Mouse (Mus musculus) ES-E14 (cell line): ENCODE measurements around the gene Rrp15. TPM values are rescaled to one million over a fixed set of nuclear protein-coding genes. Genes with fewer than 3 reads are reported as not detected.

ENCODE experiments used
- DNase-seq: peaks from one replicate; pipeline ENCODE4 v3.0.0-alpha.2; 2013; ENCODE audit warnings: low read depth, low spot score
- H3K27ac ChIP-seq: 2 replicates; pipeline ENCODE4 v1.5.1; 2012; ENCODE audit warnings: low read depth, mild to moderate bottlenecking, low read length, moderate library complexity, mixed read lengths; ENCODE audit not compliant: poor library complexity, insufficient read depth, severe bottlenecking
- H3K36me3 ChIP-seq: 2 replicates; pipeline ENCODE4 v1.6.1; 2012; ENCODE audit warnings: mild to moderate bottlenecking, low read length, moderate library complexity, mixed read lengths; ENCODE audit not compliant: control insufficient read depth, poor library complexity, insufficient read depth, severe bottlenecking
- H3K4me1 ChIP-seq, 2 experiments: fragments of 150-350 bp in 1 of 2; sonication (generic) in 1 of 2; 2 replicates each; pipeline ENCODE4 v1.6.1; 2012; ENCODE audit warnings: low read length in 2 of 2, mild to moderate bottlenecking in 1 of 2, mixed read lengths in 1 of 2; ENCODE audit not compliant: control insufficient read depth in 2 of 2, insufficient read depth in 2 of 2, poor library complexity in 1 of 2
- H3K4me3 ChIP-seq, 2 experiments: fragments of 150-350 bp in 1 of 2; sonication (generic) in 1 of 2; 2 replicates each; pipeline ENCODE4 v1.5.1; 2012; ENCODE audit warnings: low read length in 2 of 2, low read depth in 1 of 2, mild to moderate bottlenecking in 1 of 2, mixed read lengths in 1 of 2; ENCODE audit not compliant: insufficient read depth in 1 of 2, poor library complexity in 1 of 2, severe bottlenecking in 1 of 2
- H3K9ac ChIP-seq: 2 replicates; pipeline ENCODE4 v1.6.1; 2012; ENCODE audit warnings: low read depth, mild to moderate bottlenecking, low read length, mixed read lengths; ENCODE audit not compliant: poor library complexity, insufficient read depth, severe bottlenecking
- H3K9me3 ChIP-seq: fragments of 150-350 bp; sonication (generic); 2 replicates; pipeline ENCODE4 v1.6.1; 2012; ENCODE audit warnings: low read depth, mild to moderate bottlenecking, low read length; ENCODE audit not compliant: control insufficient read depth, insufficient read depth
- CHD2 ChIP-seq: IDR thresholded peaks from 2 replicates; pipeline ENCODE4 v1.6.1; 2014; ENCODE audit warnings: mild to moderate bottlenecking, low read depth, low read length, inconsistent platforms
- HCFC1 ChIP-seq: IDR thresholded peaks from 2 replicates; pipeline ENCODE4 v1.6.1; 2012; ENCODE audit warnings: low read length, inconsistent platforms, borderline replicate concordance; ENCODE audit not compliant: insufficient read depth
- MAFK ChIP-seq: IDR thresholded peaks from 2 replicates; pipeline ENCODE4 v1.6.1; 2014; ENCODE audit warnings: mild to moderate bottlenecking, low read depth, low read length, inconsistent platforms; ENCODE audit not compliant: insufficient read depth
- ZC3H11A ChIP-seq: IDR thresholded peaks from 2 replicates; pipeline ENCODE4 v1.6.1; 2012; ENCODE audit warnings: low read depth, mild to moderate bottlenecking, inconsistent platforms, low read length, borderline replicate concordance
- ZNF384 ChIP-seq: IDR thresholded peaks from 2 replicates; pipeline ENCODE4 v1.6.1; 2012; ENCODE audit warnings: low read depth, low read length, inconsistent platforms
- in situ Hi-C, 2 experiments: fragments of 600-800 bp; cut with MboI; formaldehyde crosslinking; loops; one replicate each; pipeline ENCODE4 v1.15.1; 2025; ENCODE audit warnings: low sequenced_read_pairs in 2 of 2, inconsistent platforms in 1 of 2; ENCODE audit not compliant: unreplicated experiment in 2 of 2
- total RNA-seq: library from RNA; depleted of rRNA; stranded (reverse); fragments of 300-350 nt; gene quantifications from 2 replicates; pipeline ENCODE4 v1.2.3, GENCODE M21; 2012

The Rrp15 gene
- total RNA-seq, 1 experiment = 93.6 TPM

DNA sequence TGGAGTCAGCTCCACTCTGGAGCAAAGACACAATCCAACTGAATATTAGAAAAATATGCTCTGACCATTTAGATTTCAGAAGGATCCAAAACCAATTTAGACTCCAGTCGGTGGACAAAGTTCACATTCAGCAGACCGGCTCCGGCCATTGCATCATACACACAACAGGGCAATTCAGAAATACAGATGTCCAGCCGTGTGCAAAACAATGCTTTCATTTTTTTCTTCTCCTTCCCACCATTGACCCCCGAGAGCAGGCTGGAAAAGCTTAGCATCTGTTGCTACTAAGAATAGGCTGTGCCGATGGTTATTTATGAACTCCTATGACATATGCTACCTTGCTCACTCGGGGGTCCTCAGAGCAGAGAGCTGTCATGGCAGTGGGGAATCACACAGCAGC is 66.6 kb downstream of the Rrp15 start:
- no peak for DNase-seq
- Histone ChIP-seq H3K27ac (no peak overlapping the region), H3K9me3 (no peaks in the 10 kb centered on the region), H3K9ac (no peak overlapping the region), H3K36me3 (no peaks in the 10 kb centered on the region), H3K4me3 (no peak overlapping the region), H3K4me1 (no peaks in the 10 kb centered on the region)
- in situ Hi-C loops = no loop called here
- TF ChIP-seq CHD2 (no peak), MAFK (no peak), ZC3H11A (no peak), HCFC1 (no peak), ZNF384 (no peak)

DNA sequence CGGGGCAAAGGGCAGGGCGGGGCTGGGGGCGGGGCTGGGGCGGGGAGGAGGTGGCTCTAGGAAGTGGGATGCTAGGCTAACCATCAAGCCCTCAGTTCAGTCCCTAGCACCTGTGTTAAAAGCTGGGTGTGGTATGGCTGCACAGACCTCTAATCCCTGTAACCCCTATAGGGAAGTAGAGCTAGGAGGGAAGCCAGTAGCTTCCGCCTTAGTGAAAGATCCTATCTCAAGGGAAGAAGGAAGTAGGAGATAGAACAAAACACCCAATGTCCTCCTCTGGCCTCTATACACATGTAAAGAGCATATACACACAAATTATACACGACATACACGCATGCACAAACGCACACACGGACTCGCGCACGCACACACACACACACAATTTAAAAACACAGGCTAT is 71.5 kb downstream of the Rrp15 start:
- TF ChIP-seq ZNF384 (no peak), MAFK (no peak), HCFC1 (no peak), CHD2 (no peak), ZC3H11A (no peak)
- Histone ChIP-seq H3K9me3 (no peaks in the 10 kb centered on the region), H3K36me3 (no peaks in the 10 kb centered on the region), H3K4me1 (0 out of 4 replicates have a peak, but pooled peaks cover 0 to 2% of the 10 kb centered on the region in 2 experiments), H3K27ac (no peak overlapping the region), H3K4me3 (no peak overlapping the region), H3K9ac (no peak overlapping the region)
- in situ Hi-C loops = no loop called here
- no peak for DNase-seq

DNA sequence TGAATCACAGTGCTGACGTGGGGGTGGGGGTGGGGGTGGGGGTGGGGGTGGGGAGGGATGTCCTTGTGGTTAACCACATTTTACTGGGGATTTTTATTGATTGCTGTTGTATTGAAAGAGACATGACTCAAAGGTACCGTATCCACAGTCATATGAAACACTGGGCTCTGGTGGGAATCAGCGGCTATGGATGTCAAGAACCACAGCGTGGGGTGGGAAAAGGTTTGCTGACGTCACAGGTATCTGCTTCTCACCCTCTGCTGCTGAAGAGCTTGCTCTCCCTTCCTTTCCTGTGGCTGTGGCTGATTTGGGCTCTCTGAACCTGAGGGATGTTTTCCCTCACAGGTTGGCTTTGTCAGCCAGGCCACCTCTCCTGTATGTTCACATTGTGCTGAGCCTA is 73.0 kb downstream of the Rrp15 start:
- TF ChIP-seq ZC3H11A (no peak), MAFK (no peak), CHD2 (no peak), HCFC1 (no peak), ZNF384 (no peak)

DNA sequence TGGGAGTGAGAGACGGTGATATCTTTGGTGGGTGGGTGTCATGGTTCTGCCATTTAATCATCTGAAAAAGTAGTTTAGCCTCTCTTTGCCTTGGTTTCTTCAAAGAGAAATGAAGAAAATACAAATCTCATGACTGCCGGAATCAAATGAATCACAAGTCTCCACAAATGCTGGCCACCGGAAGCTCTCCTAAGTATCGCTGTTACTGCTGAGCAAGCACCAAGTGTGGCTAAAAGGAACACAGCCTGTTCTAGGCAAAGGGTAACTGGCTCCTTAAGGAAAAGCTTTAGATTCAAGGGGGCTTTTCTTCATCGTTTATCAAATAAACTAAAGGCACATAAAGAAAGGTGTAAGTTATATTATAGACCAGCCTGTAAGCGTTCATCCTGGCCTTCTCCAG is 73.9 kb downstream of the Rrp15 start:
- no peak overlapping the region for H3K27ac ChIP-seq
- TF ChIP-seq MAFK = no peak
- TF ChIP-seq CHD2 = no peak
- TF ChIP-seq ZC3H11A = no peak
- H3K36me3 ChIP-seq = no peaks in the 10 kb centered on the region
- H3K9ac ChIP-seq = no peak overlapping the region
- H3K9me3 ChIP-seq = no peaks in the 10 kb centered on the region
- DNase-seq = no peak
- 0 out of 4 replicates have a peak, but pooled peaks cover 0 to 2% of the 10 kb centered on the region in 2 experiments for H3K4me1 ChIP-seq
- in situ Hi-C loops = no loop called here
- no peak overlapping the region for H3K4me3 ChIP-seq

More for the DNA sequence above, 73.0 kb downstream of the Rrp15 start:
- H3K4me3 ChIP-seq = no peak overlapping the region
- no peak for DNase-seq
- H3K36me3 ChIP-seq = no peaks in the 10 kb centered on the region
- no peak overlapping the region for H3K9ac ChIP-seq
- in situ Hi-C loops = no loop called here
- no peak overlapping the region for H3K27ac ChIP-seq
- no peaks in the 10 kb centered on the region for H3K9me3 ChIP-seq
- H3K4me1 ChIP-seq = 0 out of 4 replicates have a peak, but pooled peaks cover 0 to 2% of the 10 kb centered on the region in 2 experiments

DNA sequence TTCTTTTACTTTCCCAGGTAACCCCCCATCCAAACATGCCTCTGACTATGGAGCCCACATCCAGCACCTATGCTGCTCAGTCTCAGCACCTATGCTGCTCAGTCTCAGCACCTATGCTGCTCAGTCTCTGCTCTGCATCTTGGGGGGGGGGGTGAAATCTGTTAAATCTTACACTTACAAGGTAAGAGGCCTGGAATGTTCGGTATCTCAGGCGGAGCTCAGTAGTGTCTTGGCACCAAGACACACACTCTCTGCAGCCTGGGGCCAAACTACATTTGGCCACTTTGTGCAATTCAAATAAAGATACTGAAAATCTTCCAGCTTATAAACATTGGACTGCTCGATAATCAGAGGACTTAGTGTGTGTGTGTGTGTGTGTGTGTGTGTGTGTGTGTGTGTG is 74.5 kb downstream of the Rrp15 start:
- Histone ChIP-seq H3K9me3 (no peaks in the 10 kb centered on the region), H3K4me1 (0 out of 4 replicates have a peak, but pooled peaks cover 0 to 2% of the 10 kb centered on the region in 2 experiments), H3K27ac (no peak overlapping the region), H3K9ac (no peak overlapping the region), H3K36me3 (no peaks in the 10 kb centered on the region), H3K4me3 (no peak overlapping the region)
- DNase-seq = no peak
- in situ Hi-C loops = no loop called here
- no peak for TF ChIP-seq MAFK
- TF ChIP-seq CHD2 = no peak
- no peak for TF ChIP-seq ZC3H11A
- TF ChIP-seq ZNF384 = no peak
- no peak for TF ChIP-seq HCFC1
